Mouse (Mus musculus): ENCODE measurements around the gene Atp8b4. TPM values are rescaled to one million over a fixed set of nuclear protein-coding genes. Genes with fewer than 3 reads are reported as not detected.

Atp8b4 gene
- polyA plus RNA-seq, 1 experiment from 2014 or later: 0.09 TPM

DNA sequence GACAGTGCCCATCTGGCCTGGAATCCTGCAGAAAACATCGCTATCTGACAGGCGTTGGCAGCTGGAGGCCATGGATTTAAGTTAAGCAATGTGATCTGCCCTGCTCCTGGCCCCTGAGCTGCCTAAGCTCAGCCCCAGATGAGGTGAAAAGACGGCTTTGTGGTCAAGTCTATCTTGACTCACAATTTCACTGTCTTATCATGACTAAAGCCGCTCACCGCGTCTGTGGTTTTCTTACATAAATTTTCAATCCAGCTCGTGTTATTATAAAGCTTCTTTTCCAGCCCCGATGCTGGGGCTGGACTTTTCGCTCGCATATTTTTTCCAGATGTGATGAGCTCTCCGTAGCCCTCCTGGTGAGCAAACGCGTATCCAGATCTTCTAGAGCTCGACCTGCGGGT, 177.8 kb downstream of the Atp8b4 start:
- H3K4me3 ChIP-seq (ENCODE audit: low read depth, low read length): no peak overlapping the region
- no peak overlapping the region for H3K27ac ChIP-seq (ENCODE audit: low read depth, low read length)
- no peaks in the 10 kb centered on the region for H3K9me3 ChIP-seq (ENCODE audit: control insufficient read depth, low read length)
- WGBS: 77% methylated on average over 15 of the region's 15 CpGs
- H3K36me3 ChIP-seq (ENCODE audit: control insufficient read depth, insufficient read depth, low read length): no peaks in the 10 kb centered on the region
- DNase-seq (ENCODE audit: low spot score): no peak
- ATAC-seq (ENCODE audit: insufficient read depth, low FRiP score, low TSS enrichment): no peak
- H3K4me1 ChIP-seq (ENCODE audit: control insufficient read depth, insufficient read depth, low read length): no peaks in the 10 kb centered on the region
- no peaks in the 10 kb centered on the region for H3K27me3 ChIP-seq (ENCODE audit: control insufficient read depth, insufficient read depth, low read length)
- no peak overlapping the region for H3K9ac ChIP-seq (ENCODE audit: low read length)
- H3K4me2 ChIP-seq (ENCODE audit: low read depth): no peak overlapping the region

DNA sequence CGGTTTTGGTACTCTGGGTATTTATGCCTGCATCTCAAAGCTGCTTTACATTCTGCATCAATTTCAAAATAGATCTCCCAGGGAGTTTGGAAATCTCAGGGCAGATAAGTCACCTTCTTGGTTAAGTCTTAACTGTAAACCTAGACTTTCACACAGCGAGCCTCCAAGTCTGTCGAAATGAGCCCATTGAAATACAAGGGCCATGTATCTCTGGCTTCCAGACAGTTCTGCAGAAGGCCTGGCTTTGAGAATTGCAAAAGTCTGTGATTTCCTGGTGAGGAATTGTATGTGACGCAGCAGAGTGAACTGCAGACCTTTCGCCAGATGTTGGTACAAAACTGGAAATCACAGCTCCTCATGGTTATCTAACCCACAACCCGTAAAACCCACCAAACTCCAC, 182.4 kb downstream of the Atp8b4 start:
- H3K36me3 ChIP-seq (ENCODE audit: control insufficient read depth, insufficient read depth, low read length): no peaks in the 10 kb centered on the region
- no peaks in the 10 kb centered on the region for H3K4me1 ChIP-seq (ENCODE audit: control insufficient read depth, insufficient read depth, low read length)
- H3K9ac ChIP-seq (ENCODE audit: low read length): no peak overlapping the region
- no peak overlapping the region for H3K27ac ChIP-seq (ENCODE audit: low read depth, low read length)
- no peaks in the 10 kb centered on the region for H3K27me3 ChIP-seq (ENCODE audit: control insufficient read depth, insufficient read depth, low read length)
- ATAC-seq (ENCODE audit: insufficient read depth, low FRiP score, low TSS enrichment): no peak
- H3K4me2 ChIP-seq (ENCODE audit: low read depth): no peak overlapping the region
- DNase-seq (ENCODE audit: low spot score): no peak
- no peaks in the 10 kb centered on the region for H3K9me3 ChIP-seq (ENCODE audit: control insufficient read depth, low read length)
- no peak overlapping the region for H3K4me3 ChIP-seq (ENCODE audit: low read depth, low read length)
- WGBS: 90% methylated on average over 6 of the region's 6 CpGs

DNA sequence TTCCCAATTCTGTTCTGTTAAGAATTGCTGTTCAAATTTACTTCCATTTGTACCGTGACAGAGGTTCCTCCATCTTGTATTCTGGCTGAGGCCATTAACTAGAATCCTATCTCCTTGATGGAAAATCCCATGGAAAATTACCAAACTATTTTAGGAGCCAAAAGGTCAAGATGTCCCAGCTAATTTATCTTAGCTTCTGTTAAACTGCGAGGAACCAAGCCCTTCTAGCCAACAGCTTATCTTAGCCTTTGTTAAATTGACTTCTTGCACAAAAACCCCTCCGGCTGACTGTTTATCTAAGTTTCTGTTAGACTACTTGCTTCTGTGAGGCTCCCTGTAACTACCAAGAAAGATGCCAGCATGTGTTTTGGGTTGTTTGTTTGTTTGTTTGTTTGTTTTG, 183.5 kb downstream of the Atp8b4 start:
- no peaks in the 10 kb centered on the region for H3K36me3 ChIP-seq (ENCODE audit: control insufficient read depth, insufficient read depth, low read length)
- H3K27me3 ChIP-seq (ENCODE audit: control insufficient read depth, insufficient read depth, low read length): no peaks in the 10 kb centered on the region
- DNase-seq (ENCODE audit: low spot score): no peak
- no peaks in the 10 kb centered on the region for H3K4me1 ChIP-seq (ENCODE audit: control insufficient read depth, insufficient read depth, low read length)
- no peak for ATAC-seq (ENCODE audit: insufficient read depth, low FRiP score, low TSS enrichment)
- H3K4me2 ChIP-seq (ENCODE audit: low read depth): no peak overlapping the region
- H3K4me3 ChIP-seq (ENCODE audit: low read depth, low read length): no peak overlapping the region
- WGBS: 85% methylated on average over 3 of the region's 3 CpGs
- H3K27ac ChIP-seq (ENCODE audit: low read depth, low read length): no peak overlapping the region
- no peaks in the 10 kb centered on the region for H3K9me3 ChIP-seq (ENCODE audit: control insufficient read depth, low read length)
- H3K9ac ChIP-seq (ENCODE audit: low read length): no peak overlapping the region

DNA sequence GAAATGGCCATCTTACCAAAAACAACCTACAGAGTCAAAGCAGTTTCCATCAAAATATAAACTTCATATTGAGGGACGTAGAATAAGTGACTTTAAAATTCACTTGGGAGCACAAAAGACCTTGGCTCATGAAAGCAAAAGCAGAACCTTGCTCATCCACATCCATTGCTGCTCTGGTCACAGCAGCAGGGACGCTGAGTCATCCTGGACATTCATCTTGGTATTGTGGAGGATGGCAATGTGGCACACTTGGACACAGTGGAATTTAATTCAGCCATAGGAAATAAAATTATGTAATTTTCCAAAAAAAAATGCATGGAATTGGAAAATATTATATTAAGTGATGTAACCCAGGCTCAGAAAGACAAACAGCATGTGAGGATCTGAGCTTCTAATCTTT, 184.1 kb downstream of the Atp8b4 start:
- 81% methylated on average over 2 of the region's 2 CpGs for WGBS
- Histone ChIP-seq H3K9ac (ENCODE audit: low read length) (no peak overlapping the region), H3K4me1 (ENCODE audit: control insufficient read depth, insufficient read depth, low read length) (no peaks in the 10 kb centered on the region), H3K27ac (ENCODE audit: low read depth, low read length) (no peak overlapping the region), H3K4me2 (ENCODE audit: low read depth) (no peak overlapping the region), H3K27me3 (ENCODE audit: control insufficient read depth, insufficient read depth, low read length) (no peaks in the 10 kb centered on the region), H3K36me3 (ENCODE audit: control insufficient read depth, insufficient read depth, low read length) (no peaks in the 10 kb centered on the region), H3K9me3 (ENCODE audit: control insufficient read depth, low read length) (no peaks in the 10 kb centered on the region), H3K4me3 (ENCODE audit: low read depth, low read length) (no peak overlapping the region)
- DNase-seq (ENCODE audit: low spot score) (no peak), ATAC-seq (ENCODE audit: insufficient read depth, low FRiP score, low TSS enrichment) (no peak)

DNA sequence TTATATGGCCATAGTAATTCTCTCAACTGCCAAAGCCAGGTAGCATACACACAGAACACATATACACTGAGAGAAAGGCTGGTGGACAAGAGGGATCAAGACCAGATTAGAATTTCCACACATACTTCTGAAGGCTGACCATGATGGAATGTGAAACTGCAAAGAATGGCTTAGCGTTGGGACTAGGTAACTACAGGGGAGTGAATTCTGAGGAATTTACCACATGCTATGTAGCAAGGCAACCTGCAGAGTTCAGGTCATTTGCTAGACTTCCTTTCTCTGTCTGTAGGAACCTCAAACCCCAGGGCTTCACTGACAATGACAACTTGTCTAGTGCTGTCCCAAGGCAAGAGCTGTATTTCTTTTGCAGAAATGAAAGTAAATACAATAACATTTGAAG, 189.4 kb downstream of the Atp8b4 start:
- Histone ChIP-seq H3K9ac (ENCODE audit: low read length) (no peak overlapping the region), H3K9me3 (ENCODE audit: control insufficient read depth, low read length) (no peaks in the 10 kb centered on the region), H3K27ac (ENCODE audit: low read depth, low read length) (no peak overlapping the region), H3K4me1 (ENCODE audit: control insufficient read depth, insufficient read depth, low read length) (no peaks in the 10 kb centered on the region), H3K4me2 (ENCODE audit: low read depth) (no peak overlapping the region), H3K27me3 (ENCODE audit: control insufficient read depth, insufficient read depth, low read length) (no peaks in the 10 kb centered on the region), H3K4me3 (ENCODE audit: low read depth, low read length) (no peak overlapping the region), H3K36me3 (ENCODE audit: control insufficient read depth, insufficient read depth, low read length) (no peaks in the 10 kb centered on the region)
- DNase-seq (ENCODE audit: low spot score) (no peak), ATAC-seq (ENCODE audit: insufficient read depth, low FRiP score, low TSS enrichment) (no peak)
- WGBS: 51% methylated on average over 1 of the region's 1 CpGs

DNA sequence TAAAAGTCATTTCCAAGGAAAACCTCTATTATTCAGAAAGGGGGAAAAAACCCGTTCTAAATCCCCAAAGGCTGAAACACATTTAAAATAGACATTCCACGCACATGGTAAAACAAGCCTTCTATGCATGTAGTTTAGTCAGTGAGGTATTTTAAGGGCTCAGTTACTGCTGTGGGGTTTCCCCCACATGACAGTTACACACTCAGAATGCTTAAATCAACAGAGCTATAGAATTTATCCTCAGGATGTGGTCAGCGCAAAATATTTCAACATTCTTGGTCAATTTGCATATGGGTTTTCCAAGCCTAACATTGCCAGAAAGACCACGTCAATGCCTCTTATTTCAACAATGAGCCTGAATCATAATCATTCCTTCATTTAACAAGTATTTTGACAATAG, 190.5 kb downstream of the Atp8b4 start:
- H3K36me3 ChIP-seq (ENCODE audit: control insufficient read depth, insufficient read depth, low read length): no peaks in the 10 kb centered on the region
- H3K9ac ChIP-seq (ENCODE audit: low read length): no peak overlapping the region
- H3K27ac ChIP-seq (ENCODE audit: low read depth, low read length): no peak overlapping the region
- H3K4me1 ChIP-seq (ENCODE audit: control insufficient read depth, insufficient read depth, low read length): no peaks in the 10 kb centered on the region
- no peaks in the 10 kb centered on the region for H3K9me3 ChIP-seq (ENCODE audit: control insufficient read depth, low read length)
- no peak overlapping the region for H3K4me2 ChIP-seq (ENCODE audit: low read depth)
- ATAC-seq (ENCODE audit: insufficient read depth, low FRiP score, low TSS enrichment) (no peak), DNase-seq (ENCODE audit: low spot score) (no peak)
- H3K27me3 ChIP-seq (ENCODE audit: control insufficient read depth, insufficient read depth, low read length): no peaks in the 10 kb centered on the region
- no peak overlapping the region for H3K4me3 ChIP-seq (ENCODE audit: low read depth, low read length)
- 85% methylated on average over 4 of the region's 4 CpGs for WGBS

DNA sequence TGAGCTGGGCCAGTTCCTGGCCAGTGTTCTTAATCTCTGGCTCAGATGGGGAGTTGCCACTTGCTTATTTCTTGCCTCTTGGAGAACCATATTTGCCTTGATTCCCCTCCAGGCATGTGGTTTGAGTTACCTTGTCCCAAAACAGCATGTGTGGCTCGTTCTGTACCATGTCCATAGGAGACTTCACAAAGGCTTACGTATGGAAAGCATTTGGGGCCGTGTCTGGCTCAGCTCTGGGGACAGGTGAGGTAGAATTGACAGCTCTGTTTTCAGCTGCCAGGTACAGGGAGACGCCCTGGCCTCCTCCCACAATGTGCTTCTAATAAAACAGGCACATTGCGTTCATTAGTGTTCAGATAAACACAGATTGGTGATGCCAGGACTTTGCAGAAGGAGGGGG, 195.9 kb downstream of the Atp8b4 start:
- Histone ChIP-seq H3K4me2 (ENCODE audit: low read depth) (no peak overlapping the region), H3K4me1 (ENCODE audit: control insufficient read depth, insufficient read depth, low read length) (no peaks in the 10 kb centered on the region), H3K27me3 (ENCODE audit: control insufficient read depth, insufficient read depth, low read length) (no peaks in the 10 kb centered on the region), H3K27ac (ENCODE audit: low read depth, low read length) (no peak overlapping the region), H3K36me3 (ENCODE audit: control insufficient read depth, insufficient read depth, low read length) (no peaks in the 10 kb centered on the region), H3K9me3 (ENCODE audit: control insufficient read depth, low read length) (no peaks in the 10 kb centered on the region), H3K4me3 (ENCODE audit: low read depth, low read length) (no peak overlapping the region), H3K9ac (ENCODE audit: low read length) (no peak overlapping the region)
- no peak for ATAC-seq (ENCODE audit: insufficient read depth, low FRiP score, low TSS enrichment)
- 75% methylated on average over 5 of the region's 5 CpGs for WGBS
- no peak for DNase-seq (ENCODE audit: low spot score)

DNA sequence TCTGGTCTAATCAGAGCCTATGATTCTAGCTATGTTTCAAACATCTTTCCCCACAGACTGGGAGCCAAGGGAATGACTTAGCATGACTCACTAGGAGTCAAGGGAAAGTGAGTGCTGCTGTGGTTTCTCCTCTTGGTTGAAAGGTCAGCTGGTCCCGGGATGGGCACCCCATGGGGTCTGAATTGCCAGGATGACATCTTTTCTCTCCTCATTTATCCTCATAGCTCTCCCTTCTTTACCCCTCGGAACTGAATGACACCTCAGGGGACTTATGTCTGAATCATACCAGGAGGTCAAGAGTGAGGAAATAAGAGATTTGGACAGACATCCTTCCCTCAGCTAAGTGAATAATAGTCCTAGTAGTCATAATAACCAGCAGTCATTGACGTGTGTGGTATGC, 197.2 kb downstream of the Atp8b4 start:
- DNase-seq (ENCODE audit: low spot score) (no peak), ATAC-seq (ENCODE audit: insufficient read depth, low FRiP score, low TSS enrichment) (no peak)
- H3K4me1 ChIP-seq (ENCODE audit: control insufficient read depth, insufficient read depth, low read length): no peaks in the 10 kb centered on the region
- H3K36me3 ChIP-seq (ENCODE audit: control insufficient read depth, insufficient read depth, low read length): no peaks in the 10 kb centered on the region
- H3K4me3 ChIP-seq (ENCODE audit: low read depth, low read length): no peak overlapping the region
- H3K27me3 ChIP-seq (ENCODE audit: control insufficient read depth, insufficient read depth, low read length): no peaks in the 10 kb centered on the region
- no peak overlapping the region for H3K4me2 ChIP-seq (ENCODE audit: low read depth)
- no peaks in the 10 kb centered on the region for H3K9me3 ChIP-seq (ENCODE audit: control insufficient read depth, low read length)
- WGBS: 35% methylated on average over 3 of the region's 3 CpGs
- H3K27ac ChIP-seq (ENCODE audit: low read depth, low read length): no peak overlapping the region
- H3K9ac ChIP-seq (ENCODE audit: low read length): no peak overlapping the region

DNA sequence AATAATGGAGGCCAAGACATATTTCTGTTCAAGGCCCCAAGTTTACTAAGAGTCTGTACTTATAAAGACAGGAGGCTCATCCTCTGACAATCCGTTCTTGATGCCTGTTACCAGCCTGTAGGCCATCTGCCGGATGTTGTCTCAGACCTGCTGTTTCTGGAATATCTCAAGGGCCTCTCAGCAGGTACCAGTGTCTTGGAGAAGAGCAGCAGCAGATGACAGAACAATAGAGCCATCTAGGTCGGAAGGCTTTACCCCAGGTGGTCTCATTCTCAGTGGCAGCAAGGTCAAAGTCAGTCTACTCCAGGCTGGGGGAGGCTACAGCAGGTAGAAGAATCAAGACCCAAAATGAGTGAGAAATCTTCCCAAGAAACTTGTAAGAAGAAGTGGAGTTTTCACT, 198.1 kb downstream of the Atp8b4 start:
- Histone ChIP-seq H3K27me3 (ENCODE audit: control insufficient read depth, insufficient read depth, low read length) (no peaks in the 10 kb centered on the region), H3K27ac (ENCODE audit: low read depth, low read length) (no peak overlapping the region), H3K4me3 (ENCODE audit: low read depth, low read length) (no peak overlapping the region), H3K9me3 (ENCODE audit: control insufficient read depth, low read length) (no peaks in the 10 kb centered on the region), H3K4me2 (ENCODE audit: low read depth) (no peak overlapping the region), H3K9ac (ENCODE audit: low read length) (no peak overlapping the region), H3K4me1 (ENCODE audit: control insufficient read depth, insufficient read depth, low read length) (no peaks in the 10 kb centered on the region), H3K36me3 (ENCODE audit: control insufficient read depth, insufficient read depth, low read length) (no peaks in the 10 kb centered on the region)
- DNase-seq (ENCODE audit: low spot score): no peak
- no peak for ATAC-seq (ENCODE audit: insufficient read depth, low FRiP score, low TSS enrichment)
- WGBS: 56% methylated on average over 3 of the region's 3 CpGs
